Mouse (Mus musculus) kidney, adult 18-20 months (tissue): ENCODE data around the gene Neu2.
"Not testable (repeated sequence)": the region's sequence is repeated elsewhere in the genome, so short reads cannot be mapped to it uniquely, and the experiment has no call there.

Source experiments
- DNase-seq: peaks from one replicate; pipeline ENCODE4 v3.0.0; 2021

Neu2 gene

DNA sequence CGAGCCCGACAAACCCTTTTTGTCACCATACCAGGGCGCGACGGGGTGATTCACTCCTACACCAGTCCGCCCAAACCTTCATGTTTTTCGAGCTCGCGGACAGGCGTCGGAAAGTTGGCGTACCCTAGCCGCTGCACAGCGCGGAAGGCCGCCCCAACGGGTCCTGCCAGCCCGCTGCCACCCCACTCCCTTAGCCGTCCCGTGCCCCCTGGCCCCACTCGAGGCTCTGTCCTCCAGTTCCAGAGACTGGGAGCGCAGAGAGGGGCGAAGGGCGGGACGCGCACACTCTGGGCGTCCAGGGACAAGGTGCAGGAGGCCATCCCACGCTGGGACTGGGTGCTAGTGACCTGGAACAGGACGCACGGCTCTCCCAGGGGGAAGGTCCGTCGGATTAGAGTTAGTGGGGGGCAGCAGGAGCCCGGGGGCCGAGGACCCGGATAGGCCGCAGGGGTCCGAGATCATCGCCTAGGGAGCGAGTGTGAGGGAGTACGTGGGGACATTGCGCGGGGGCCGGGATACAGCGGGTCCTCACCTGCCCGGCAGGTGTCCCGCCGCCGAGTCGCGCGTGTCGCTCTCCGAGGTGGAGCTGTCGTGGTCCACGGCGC is at the start of gene Neu2:
TSS of gene Neu2 (plus strand) at position 329 of the 605 bp plus-strand sequence.
- peak; percentile 53 for DNase-seq

DNA sequence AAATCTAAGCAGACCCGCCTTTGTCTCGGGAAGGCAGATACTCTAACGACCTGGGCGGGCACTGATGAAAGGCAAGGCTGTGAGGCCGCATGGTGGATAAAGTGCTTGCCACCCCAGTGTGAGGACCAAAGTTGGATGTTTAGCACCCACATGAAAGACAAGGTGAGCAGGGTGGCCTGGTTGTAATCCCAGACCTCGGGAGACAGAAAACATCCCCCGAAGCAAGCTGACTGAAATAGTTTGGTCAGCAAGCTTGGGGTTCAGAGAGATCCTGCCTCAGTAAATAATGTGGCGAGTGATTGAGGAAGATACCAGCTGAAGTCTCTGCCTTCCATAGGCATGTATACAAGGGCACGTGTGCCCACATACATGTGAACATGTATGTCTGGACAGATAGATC is 42.2 kb upstream of the Neu2 start:
- no peak for DNase-seq

DNA sequence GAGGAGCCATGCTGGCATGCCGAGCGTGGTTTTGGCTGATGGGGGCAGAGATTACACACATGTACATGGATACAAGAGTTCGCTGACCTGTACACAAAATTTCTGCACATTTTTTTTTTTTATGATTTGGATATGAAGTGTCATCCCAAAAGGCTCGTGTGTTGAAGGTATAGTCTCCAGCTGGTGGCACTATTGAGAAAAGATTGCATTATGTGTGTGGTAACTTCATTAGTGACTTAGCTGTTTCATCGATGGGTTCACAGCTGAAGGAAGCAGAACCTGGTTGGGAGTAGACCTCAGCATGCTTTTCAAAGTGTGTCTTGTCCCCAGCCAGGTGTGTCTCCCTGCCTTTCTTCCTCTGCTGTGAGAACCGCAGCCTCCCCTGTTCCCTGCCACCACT is 41.4 kb upstream of the Neu2 start:
- no peak for DNase-seq

DNA sequence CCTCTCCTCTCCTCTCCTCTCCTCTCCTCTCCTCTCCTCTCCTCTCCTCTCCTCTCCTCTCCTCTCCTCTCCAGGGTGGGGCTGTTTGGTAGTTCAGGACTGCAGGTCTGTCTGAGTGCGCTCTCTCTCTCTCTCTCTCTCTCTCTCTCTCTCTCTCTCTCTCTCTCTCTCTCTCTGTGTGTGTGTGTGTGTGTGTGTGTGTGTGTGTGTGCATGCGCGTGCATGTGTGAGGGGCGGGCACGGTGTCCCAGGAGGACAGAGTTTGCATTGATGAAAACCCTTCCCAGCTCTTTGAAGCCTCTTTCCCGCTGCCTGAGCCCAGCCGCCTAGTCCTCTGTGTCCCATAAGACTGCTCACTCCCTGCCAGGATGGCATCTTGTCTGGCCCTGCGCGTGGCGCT is 39.7 kb upstream of the Neu2 start, which contains the start of gene Snorc:
TSS of gene Snorc (plus strand) at position 301 of the 400 bp plus-strand sequence.
- not testable (repeated sequence) for DNase-seq

DNA sequence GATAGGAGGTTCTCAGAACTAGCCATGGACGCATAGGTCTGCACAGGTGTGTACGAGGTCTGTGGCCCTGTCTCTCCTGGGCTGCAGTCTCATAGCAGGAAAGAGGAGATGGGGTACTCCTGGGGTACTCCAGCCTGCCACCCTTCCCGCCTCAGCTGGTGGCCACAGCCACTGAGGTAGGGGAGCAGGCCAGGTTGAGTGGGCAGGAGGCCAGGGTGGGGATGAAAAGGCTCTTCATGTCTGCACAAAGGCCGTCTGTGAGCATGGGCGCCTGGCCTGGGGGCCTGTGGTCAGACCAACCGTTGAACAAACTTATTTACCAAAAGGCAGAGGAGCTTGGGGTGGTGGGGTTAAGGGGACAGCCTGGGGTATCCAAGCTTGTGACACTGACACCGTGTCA is 37.8 kb upstream of the Neu2 start:
- DNase-seq, result no peak

DNA sequence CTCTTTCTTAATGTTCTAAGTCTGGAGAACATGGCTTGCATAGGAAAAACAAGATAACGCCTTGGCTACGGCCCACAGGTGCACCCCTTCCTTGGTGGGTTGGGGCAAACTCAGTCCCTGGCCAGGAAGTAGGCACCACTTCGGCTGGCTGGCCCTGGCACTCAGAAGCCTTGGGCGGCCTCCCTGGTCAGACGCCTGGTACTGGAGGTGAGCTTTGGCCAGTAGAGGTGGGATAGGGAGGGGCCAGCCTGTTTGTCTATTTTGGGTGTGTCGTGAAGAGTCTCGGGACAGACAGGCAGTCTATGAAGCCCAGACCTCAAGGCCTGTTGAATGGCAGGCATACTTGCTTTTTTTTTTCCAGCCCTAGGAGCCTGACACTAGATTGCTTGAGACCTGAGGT is 37.1 kb upstream of the Neu2 start:
- peak; percentile 71 for DNase-seq

DNA sequence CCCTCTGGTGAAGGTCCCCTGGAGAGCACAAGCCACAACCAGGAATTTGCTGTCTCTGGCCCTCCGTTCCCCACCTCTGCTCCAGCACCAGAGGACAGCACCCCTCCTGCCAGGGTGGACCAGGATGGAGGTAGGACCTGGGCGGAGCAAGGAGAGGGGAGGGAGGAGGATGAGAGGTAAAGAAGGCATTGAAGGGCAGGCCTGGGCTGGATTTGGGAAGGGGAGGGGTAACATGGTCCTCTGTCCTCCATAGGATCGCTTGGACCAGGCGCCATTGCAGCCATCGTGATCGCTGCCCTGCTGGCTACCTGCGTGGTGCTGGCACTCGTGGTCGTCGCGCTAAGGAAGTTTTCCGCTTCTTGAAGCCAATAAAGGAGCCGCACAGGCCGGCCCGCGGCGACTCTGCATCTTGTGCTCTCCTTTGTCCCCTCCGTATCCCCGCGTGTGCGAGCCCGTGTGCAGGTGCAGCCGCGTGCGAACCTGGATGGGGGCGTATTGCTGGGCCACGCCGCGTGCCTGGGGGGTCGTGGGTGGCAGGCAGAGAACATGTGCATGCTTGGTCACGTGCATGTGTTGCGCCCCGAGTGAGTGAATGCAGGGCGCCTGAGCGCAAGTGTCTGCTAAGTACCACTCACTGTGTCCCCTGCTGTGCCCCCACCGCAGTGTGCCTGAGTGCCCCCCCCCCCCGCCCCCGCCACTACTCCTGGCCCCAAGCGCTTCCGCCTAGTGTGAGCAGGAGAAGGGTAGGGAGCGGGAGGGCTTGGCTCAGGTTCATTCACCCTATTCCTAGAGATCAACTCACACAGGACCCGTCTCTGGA is 34.4 kb upstream of the Neu2 start:
- DNase-seq, result no peak

DNA sequence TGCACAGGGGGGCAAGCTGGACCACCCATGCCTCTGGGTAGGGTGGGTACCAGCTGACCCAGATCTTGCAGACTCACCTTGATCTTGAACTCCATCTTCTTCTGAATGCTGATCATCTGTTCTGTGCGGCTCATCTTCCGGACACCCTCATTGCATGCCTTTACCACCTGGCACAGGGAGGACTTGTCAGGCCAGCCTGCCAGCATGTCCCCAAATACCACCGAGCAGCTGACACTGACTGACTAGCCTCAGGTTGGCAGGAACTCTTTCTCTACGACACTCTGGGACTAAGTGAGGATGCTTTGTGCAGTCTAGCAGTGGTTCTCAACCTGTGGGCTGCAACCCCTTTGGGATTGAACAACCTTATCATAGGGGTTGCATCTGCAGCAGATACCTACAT is 27.1 kb upstream of the Neu2 start:
- DNase-seq, result no peak

DNA sequence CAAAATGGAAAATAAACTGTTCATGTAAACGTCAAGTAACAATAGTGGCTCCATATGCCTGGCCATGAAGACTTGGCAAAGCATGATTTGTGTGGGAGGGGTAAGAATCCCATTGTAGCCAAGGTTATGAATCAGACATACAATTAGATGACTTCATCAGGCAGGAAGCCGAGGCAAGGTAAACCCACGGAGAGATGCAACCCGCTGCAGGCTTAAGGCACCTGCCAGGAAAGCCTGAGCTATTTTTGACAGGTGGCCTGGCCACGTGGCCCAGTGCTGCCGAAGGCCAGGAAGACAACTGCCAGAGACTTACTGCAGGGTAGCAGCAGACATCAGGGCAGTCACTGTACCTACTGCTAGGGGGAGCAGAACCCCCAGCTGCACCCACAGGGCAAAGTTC is 23.3 kb upstream of the Neu2 start:
- DNase-seq, result no peak

DNA sequence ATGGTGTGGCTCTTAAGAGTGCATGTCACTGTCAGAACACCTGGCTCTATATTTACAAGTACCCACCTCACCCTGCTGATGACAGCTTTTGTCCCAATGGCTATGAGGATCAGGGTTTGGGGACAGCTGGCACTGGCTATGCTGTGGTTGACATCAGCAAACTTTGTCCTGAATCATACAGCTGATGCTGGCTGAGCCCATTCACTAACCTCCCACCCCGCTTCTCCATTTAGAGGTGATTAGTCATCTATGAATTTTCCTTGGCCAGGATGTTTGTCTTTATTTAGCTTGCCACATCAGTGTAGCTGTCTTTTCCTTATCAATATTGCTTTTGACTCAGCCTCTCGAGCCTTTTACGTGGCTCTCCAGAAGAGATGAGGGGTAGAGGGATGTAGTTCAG is 17.4 kb upstream of the Neu2 start:
- no peak for DNase-seq

DNA sequence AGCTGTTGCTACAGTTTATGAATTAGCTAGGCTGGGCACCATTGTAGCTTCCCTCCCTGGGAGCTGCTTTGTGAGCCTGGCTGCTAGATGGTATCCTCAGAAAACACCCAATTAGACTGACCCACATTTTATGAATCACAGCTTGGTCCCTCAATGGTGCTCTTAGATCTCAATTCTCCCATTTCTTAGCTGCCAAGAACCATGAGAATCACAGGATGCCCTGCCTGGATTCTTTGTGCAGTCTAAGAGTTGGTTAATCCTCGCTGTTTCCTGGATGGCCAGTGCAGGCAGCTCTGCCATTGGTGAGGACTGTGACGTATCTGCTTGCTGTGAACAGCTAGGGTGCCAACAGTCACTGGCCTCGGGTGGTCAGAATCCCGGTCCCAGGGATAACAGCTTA is 16.1 kb upstream of the Neu2 start:
- no peak for DNase-seq

DNA sequence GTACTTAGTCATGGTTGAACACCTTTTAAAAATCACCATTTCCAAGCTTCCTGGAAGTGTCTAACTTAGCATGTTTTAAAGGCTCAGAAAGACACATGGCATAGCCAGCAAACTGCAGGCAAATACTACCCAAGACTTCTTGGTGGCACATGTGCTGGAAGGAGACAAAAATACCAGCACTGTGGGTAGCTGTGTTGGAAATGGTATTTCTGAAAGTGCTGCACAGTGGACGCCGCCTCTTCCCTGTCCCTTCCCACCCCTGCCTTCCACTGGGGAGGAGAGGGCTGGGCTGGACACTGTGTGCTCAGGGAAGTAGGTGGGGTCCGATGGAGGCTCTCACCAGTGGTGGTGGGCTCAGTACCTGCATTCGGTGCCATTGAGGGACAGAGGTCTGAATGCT is 4.2 kb upstream of the Neu2 start:
- no peak for DNase-seq

DNA sequence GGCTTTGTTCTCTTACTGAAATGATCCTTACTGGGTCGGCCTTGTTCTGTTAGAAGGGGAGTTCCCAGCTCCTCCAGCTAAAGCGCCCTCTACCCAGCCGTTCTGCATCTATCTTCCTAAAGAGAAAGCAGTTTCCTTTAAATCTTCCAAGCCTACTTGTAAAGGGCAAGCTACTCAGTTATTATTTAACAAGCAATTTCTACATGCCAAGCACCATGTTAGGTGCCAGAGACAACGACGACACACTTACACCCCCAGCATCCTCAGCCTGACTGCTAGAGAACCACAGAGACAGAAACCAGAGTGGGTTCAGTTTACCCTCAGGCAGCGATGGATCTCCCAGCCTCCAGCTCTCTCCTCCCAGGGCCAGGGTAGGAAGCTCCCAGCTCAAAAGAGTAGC is 1.8 kb upstream of the Neu2 start:
- peak; percentile 37 for DNase-seq

DNA sequence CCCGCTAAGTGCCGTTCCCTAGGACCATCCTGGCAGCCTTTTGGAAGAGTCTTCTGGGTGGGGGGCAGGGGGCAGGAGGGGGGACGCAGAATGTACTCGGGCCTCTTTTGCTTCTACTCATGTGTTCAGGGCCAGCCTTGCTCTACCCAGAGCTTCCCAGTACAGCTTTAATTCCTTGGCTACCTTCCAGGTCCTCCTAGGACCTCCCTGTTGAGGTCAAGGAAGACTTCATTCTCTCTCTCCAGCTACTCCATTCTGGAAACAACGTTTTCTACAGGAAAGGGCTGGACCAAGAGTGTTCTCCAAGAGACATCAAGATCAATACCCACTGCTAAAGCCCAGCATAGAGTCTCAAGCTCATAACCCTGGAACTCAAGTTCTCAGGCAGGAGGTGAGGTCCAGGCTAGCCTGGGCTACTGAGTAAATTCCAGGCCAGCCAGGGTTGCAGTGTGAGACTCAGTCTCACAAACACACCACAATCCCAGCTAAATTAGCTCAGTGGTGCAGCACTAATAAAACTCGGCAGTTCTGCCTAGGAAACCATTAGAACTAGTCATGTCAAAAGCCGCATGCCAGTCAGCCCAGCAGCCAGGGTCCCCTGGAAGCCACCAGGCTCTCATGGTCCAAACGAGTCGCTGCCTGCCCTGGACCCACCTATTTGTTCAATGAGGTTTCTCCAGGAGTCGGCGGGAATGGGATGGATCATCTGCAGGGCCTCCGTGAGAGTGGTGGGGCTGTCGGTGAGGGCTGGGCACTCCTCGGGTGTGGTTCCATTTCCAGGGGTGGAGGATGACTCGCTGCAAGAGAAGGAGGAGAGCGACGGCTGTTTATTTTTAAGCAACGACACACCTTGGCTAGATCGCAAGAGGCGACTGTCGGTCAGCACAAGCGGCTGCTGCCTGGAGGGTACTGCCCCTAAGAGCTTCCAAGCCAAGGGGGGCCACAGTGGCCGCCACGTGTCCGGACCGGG is 813 bp upstream of the Neu2 start:
- DNase-seq, result peak; percentile 12

DNA sequence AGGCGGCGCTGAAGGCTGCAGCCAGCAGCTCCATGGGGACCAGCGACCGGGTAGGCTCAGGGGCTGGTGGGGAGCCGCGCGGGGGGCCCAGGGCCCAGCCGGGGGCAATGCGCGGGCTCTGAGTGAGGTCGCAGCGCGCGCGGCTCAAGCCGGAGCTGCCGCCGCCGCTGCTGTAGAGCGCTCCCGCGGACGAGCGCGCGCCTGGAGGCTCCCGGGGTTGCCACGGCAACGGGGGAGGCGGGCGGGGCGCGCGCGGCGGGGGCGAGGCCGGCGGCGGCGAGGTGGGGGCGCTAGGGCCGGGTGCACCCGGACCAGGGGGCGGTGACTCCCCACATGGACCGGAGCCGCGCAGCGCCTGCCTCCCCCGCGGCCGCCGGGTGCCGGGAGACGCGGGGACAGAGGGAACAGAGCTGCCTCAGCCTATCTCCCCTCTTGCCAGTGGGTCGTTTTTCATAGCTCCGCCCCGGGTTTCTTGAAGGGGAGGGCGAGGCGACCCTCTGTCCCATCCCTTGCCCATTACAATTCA is 540 bp downstream of the Neu2 start:
- DNase-seq, result peak; percentile 49

DNA sequence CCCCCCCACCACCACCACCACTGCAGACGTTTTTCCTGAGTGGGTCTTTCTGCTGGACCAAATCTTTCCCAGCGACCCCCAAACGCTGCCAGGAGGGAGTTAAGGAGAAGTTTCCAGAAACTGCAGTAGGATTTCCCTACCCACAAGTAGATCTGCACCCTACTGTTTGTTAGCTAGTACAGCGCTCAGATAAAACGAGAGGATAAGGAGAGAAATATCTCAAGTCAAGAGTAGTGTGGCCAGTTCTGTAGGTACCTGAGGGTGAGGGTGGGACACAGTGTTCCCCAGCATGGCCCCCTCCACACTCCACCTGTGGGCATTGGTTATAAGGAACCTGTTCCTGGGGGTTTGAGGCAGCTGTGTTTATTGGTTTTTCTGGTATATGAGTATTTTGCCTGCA is 1.2 kb downstream of the Neu2 start:
- DNase-seq, result no peak

DNA sequence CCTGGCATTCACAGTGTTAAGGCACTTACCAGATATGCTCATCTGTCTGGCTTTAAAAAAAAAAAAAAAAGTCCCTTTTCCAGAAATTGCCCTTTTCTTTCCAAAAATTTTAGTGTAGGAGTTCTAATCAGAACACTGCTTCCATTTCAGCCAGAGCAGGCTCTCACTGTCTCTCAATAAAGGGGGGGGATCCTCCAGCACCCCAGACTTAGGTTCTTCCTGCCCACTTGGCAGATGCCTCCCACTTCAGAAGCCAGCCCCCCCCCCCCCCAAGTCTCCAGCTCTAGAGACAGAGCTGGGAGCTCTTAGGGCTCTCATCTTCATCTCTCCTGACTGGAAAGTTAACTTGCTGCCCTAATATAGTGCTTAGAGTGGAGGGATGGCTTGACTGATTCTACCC is 10.8 kb downstream of the Neu2 start:
- no peak for DNase-seq

DNA sequence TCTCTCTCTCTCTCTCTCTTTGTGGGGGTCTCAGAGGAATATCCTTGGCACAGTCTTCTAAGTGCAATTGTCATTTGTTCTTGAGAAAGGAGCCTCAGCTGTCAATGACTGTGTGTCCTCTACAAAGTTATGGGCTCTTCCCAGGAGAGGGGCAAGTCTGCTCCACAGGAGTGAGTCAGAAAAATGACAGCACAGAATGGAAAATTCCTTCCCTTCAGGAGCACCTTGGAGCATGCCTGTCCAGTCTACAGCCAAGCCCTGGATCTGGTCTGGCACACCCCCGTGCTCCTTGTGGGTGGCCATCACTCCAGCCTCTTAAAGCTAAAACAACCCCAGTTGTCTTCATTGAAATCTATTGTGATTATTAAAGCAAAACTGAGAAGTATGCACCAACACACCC is 11.8 kb downstream of the Neu2 start:
- DNase-seq, result no peak

DNA sequence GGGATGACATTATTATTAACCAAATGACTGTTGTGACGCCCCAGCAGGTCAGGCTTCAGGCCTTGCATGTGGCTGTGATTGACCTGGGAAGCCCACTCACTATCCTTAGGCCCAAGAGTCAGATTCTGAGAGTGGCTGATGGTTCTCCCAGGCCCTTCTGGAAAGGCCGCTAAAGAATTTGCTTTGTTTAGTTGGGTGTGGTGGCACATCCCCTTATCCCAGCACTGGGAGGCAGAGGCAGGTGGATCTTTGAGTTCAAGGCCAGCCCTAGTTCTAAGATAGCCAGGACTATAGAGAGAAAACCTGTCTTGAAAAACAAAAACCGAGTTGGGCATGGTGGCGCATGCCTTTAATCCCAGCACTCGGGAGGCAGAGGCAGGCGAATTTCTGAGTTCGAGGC is 15.4 kb downstream of the Neu2 start:
- DNase-seq, result no peak

DNA sequence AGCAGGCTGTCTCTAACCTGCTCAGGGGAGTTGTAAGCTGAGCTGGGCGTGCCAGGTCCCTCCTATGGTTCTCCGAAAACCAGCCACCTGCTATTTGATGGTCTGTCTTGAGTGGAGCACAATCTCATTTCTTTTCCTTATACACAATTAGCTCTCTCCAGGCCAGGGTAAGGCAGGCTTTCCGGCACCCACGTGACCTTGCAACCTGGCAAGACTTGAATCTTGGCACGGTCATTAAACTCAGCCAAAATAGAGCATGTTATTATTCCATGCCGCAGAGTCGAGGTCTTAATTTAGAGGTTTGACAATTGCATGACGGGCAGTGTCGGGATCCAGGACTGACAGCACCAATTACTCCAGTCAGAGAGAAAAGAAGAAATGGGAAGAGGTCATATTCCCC is 17.5 kb downstream of the Neu2 start:
- peak; percentile 40 for DNase-seq

DNA sequence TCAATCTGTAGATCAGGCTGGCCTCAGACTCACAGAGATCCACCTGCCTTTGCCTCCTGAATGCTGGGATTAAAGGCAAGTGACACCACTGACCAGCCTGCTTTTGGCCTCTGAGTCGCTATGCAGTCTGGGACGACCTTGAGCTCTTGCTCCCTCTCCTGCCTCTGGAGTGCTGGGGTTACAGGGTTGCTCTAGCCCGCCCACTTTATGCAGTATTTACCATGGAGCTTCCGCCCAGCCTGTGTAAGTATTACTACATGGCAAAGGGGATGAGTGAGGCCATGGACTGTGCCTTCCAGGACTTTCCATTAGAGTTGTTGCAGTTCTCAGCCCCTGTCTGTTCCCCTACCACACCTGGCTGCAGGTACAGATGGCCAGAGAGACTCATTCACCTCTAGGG is 22.7 kb downstream of the Neu2 start:
- no peak for DNase-seq

DNA sequence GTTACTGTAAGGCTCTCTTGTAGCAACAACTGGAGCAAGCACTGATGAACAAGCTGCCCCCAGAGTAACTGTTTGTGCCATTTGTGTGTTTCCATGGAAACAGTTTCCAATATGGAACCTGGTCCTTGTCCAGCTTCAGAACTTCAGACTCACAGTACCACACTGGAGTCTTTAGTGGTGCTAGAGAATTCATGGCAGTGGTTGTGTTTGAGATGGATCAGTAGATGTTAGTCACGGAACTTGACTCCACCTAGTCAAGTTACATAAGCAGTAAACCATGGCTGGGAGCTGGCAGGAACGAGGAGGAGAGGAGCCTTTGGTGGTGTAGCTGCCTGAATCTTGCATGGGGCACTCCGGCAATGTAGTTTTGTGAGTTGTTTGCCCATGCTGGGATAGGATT is 24.4 kb downstream of the Neu2 start:
- DNase-seq, result no peak

DNA sequence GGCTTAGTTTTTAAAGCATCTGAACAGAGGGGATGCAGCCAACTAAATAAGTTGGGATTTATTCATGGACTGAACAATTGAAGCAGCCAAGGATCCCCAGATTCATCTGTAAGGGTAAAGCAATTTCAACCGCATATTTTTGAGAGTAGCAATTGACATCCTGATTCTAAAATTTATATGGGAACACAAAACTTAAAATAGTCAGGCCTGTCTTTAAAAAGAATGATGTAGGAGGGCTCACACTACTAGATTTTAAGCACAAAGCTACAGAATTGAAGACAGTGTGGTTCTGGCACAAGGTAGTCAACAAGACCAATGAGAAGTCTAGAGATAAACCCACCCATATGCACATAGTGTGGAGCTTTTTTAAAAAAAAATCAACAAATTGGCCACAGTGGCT is 27.3 kb downstream of the Neu2 start:
- no peak for DNase-seq
